Mouse (Mus musculus) G1E (cell line): Measurements from ENCODE around the gene Il17rd.

Source experiments
- CTCF ChIP-seq: IDR thresholded peaks from 2 replicates; pipeline ENCODE4 v1.5.1; 2012; ENCODE audit warnings: low read depth, low read length, inconsistent platforms, mixed read lengths
- POLR2AphosphoS5 ChIP-seq: IDR thresholded peaks from 2 replicates; pipeline ENCODE4 v1.6.1; 2012; ENCODE audit warnings: low read depth, low read length, inconsistent platforms; ENCODE audit not compliant: insufficient replicate concordance
- TAL1 ChIP-seq: conservative IDR thresholded peaks from 2 replicates; pipeline ENCODE4 v1.6.1; 2012; ENCODE audit warnings: low read depth, low read length, inconsistent platforms, mixed read lengths

GRCm38 (mm10) chr14:27147726-27148125 lies 109.0 kb downstream of the Il17rd start:
- TF ChIP-seq CTCF (no peak), TAL1 (no peak), POLR2AphosphoS5 (no peak)
